In the genomic region with DNA sequence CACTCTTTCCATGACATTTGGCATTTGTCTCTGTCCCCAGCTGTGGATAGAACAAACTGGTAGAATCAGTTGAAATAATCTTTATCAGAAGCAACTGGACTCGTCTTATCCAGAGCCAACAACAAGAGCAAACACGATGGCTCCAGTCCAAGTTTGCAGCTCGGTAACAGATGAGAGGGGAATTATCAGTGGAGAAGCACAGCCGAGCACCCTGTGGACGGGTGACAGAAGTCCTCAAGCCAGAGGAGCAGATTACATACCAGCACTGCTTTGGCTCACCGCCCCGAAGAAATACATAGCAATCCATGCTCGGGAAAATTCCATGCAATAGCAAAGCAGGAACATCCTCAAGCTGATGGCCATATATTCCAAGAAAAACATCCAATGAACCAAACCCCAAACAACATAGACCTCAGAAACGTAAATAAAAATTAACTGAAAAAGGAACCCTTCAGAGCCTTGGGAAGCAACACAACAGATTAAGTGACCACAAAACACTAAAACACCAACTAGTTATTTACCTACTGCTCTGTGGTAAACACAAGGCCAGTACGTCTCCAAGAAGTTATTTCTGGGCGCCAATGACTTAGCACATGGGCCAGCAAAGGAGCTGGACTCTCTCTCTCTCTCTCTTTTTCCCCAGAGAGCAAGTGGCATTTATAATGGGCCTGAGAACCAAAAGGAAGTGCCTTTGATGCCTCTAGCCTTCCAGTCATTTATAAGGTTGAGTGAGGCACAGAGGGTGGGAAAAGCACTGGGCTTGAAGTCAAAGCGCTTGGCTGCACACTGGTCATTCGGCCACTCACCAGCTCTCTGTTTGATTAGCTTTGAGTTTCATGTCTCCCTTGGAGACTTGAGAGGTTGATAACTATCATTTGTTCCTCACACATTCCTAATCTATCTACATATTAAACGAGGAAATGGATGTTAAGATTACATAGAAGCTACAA, we compare ENCODE assay signal across 7 mouse cellular contexts.
DNase-seq lines count a peak whose midpoint lies in the region.

No protein-coding gene starts in this region.

- DNase-seq in ovary, adult 18-20 months (ENCODE audit: low spot score), result peak; percentile 61
- no peak for DNase-seq in ovary, postnatal 10 days (ENCODE audit: low spot score)
- peak; percentile 37 to 54 for DNase-seq in cerebellum, postnatal 25 days
- DNase-seq in kidney, adult 18-20 months, result peak; percentile 8
- peak; percentile 18 for DNase-seq in ovary, postnatal 14 days (ENCODE audit: low spot score)
- DNase-seq in embryo, embryonic 11 days, result no peak
- no peak for DNase-seq in thymus, postnatal 10 days (ENCODE audit: low spot score in 2 of 2)

Comparison
In these comparisons a context has a peak if more than half of its experiments do, and no peak if none do; other contexts are left out.
1. DNase-seq: peak in ovary, adult 18-20 months (single experiment), cerebellum, postnatal 25 days (2 of 2), kidney, adult 18-20 months (single experiment) and ovary, postnatal 14 days (single experiment); none in ovary, postnatal 10 days (single experiment), embryo, embryonic 11 days (single experiment) and thymus, postnatal 10 days (0 of 2).